Mouse (Mus musculus) kidney, postnatal 0 days (tissue): Measurements from ENCODE around the gene Gm20518. TPM values are rescaled to one million over a fixed set of nuclear protein-coding genes. Genes with fewer than 3 reads are reported as not detected.

Experiments used
- ATAC-seq: fragments of 200-750 bp; cut with Nextera tagmentation; replicated peaks from 2 replicates; pipeline ENCODE4 v1.8.0; 2017; ENCODE audit warnings: low read depth, moderate number of reproducible peaks, moderate TSS enrichment, moderate library complexity; ENCODE audit not compliant: low FRiP score
- DNase-seq: peaks from one replicate; pipeline ENCODE4 v3.0.0-alpha.2; 2016; ENCODE audit warnings: low spot score
- H3K27ac ChIP-seq: fragments of 300-500 bp; sonication (generic); 2 replicates; pipeline ENCODE4 v1.5.1; 2014; ENCODE audit warnings: mild to moderate bottlenecking
- H3K27me3 ChIP-seq: fragments of 300-500 bp; sonication (generic); 2 replicates; pipeline ENCODE4 v1.6.1; 2014; ENCODE audit warnings: low read length, mixed read lengths; ENCODE audit not compliant: insufficient read depth
- H3K36me3 ChIP-seq: fragments of 300-500 bp; sonication (generic); 2 replicates; pipeline ENCODE4 v1.6.1; 2014; ENCODE audit warnings: low read length, mixed read lengths; ENCODE audit not compliant: insufficient read depth
- H3K4me1 ChIP-seq: fragments of 300-500 bp; sonication (generic); replicated peaks from 2 replicates; pipeline ENCODE4 v1.6.1; 2014; ENCODE audit warnings: antibody characterized with exemption, low read length, mixed read lengths; ENCODE audit not compliant: insufficient read depth
- H3K4me2 ChIP-seq: fragments of 300-500 bp; sonication (generic); 2 replicates; pipeline ENCODE4 v1.6.1; 2014; ENCODE audit warnings: mild to moderate bottlenecking, low read length, moderate library complexity, mixed read lengths
- H3K4me3 ChIP-seq: fragments of 300-500 bp; sonication (generic); replicated peaks from 2 replicates; pipeline ENCODE4 v1.5.1; 2014; ENCODE audit warnings: low read depth, low read length
- H3K9ac ChIP-seq: fragments of 300-500 bp; sonication (generic); 2 replicates; pipeline ENCODE4 v1.6.1; 2014; ENCODE audit warnings: low read depth, low read length
- H3K9me3 ChIP-seq: fragments of 300-500 bp; sonication (generic); replicated peaks from 2 replicates; pipeline ENCODE4 v1.6.1; 2016; ENCODE audit warnings: low read length, inconsistent platforms, mixed read lengths
- CTCF ChIP-seq: IDR thresholded peaks from 2 replicates; pipeline ENCODE4 v1.5.1; 2016; ENCODE audit warnings: antibody characterized with exemption, low read depth, mild to moderate bottlenecking, moderate library complexity
- WGBS: fragments of 180-500 bp; shearing (Covaris S2); extraction: QIAGEN DNeasy Blood & Tissue Kit; methylation state at CpG from one replicate; pipeline ENCODE4 v1.1.7; 2014; 5-methylcytosine and 5-hydroxymethylcytosine counted together
- polyA plus RNA-seq: library from polyadenylated mRNA; unstranded; fragments of >200 nt; fragmentation: Nextera tagmentation; extraction: Ambion mirVana; gene quantifications from 2 replicates; pipeline ENCODE4 v1.2.1, GENCODE M21; 2015

The Gm20518 gene
- polyA plus RNA-seq: 2.8 and 3.4 TPM in 2 replicates

DNA sequence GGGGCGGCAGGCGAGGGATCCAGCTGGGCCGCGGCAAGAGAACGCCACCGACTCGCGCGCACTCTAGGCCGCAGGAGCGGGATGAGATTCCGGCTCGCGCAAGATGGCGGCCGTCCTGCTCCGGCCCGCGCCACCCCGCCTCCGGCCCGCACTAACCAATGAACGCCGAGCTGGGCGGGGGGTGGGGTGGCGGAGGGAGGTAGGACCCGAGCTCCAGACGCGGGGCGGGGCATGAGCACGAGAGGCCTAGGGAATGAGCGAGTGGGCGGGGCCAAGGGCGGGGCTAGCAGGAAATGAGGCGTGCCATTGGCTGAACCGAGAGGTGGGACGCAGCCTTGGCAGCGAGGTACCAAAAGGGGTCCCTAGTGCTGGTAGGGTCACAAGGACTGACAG lies at the start of gene Gm20518:
Gm20518 (minus strand) TSS at position 105 of the 393 bp plus-strand sequence.
- peak within 1 kb of the TSS; percentile 97 for H3K27ac ChIP-seq
- ATAC-seq (peak; percentile 97), DNase-seq (peak; percentile 99)
- H3K9ac ChIP-seq: peak within 1 kb of the TSS; percentile 93
- peak within 1 kb of the TSS; percentile 93 for H3K4me3 ChIP-seq
- H3K27me3 ChIP-seq: no peaks in the 10 kb centered on the region
- no peaks in the 10 kb centered on the region for H3K36me3 ChIP-seq
- H3K9me3 ChIP-seq: no peaks in the 10 kb centered on the region
- WGBS: under 1% methylated on average over 38 of the region's 38 CpGs
- peak within 1 kb of the TSS; percentile 83 for H3K4me2 ChIP-seq
- 0 out of 2 replicates have a peak, but pooled peaks cover 10% of the 10 kb centered on the region for H3K4me1 ChIP-seq
- no peak for TF ChIP-seq CTCF

DNA sequence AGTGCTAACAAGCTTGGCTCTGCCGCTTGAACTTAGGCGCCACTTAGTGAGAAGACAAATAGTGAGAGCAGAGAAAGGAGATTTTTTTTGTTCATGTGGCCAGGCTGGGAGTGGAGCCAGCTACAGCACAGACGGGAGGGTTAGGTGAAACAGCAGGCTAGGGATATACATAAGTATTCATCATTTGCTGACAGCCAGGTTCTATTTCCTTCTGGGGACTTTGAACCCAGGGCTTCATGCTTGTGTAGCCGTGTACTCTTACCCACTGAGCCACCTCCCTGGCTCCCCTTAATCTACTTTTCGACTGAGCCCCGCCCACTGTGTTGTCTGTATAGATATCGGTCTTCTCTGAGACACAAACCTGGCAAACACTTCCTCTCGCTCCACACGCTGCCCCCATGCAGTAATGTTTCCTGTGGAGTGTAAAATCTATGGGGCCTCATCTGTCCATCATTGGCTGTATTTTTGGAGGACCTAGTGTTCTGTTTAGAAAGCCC lies 47.8 kb upstream of the Gm20518 start:
- H3K4me2 ChIP-seq: no peak overlapping the region
- 57% methylated on average over 9 of the region's 9 CpGs for WGBS

DNA sequence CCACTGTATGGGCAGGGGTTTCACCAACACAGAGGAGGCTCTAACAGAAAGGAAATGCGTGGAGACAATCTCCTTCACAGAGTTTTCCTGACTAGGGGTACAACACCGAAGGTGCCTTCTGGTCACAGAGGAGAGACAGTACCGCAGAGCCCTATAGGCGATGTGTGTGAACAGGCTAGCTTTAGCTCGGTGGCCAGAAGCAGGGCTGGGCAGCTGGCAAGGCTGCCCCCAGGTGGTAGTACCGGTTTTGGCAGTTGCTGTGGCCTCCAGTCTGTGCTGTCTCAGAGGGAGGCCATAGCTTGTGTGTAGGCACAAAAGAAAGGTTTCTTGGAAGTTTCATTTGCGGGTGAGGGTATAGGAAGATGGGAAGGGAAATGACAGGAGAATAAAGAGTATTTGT lies 47.4 kb upstream of the Gm20518 start:
- TF ChIP-seq CTCF: peak; percentile 79
- ATAC-seq: peak; percentile 90

More for the DNA sequence above, 47.8 kb upstream of the Gm20518 start:
- ATAC-seq (peak; percentile 69), DNase-seq (no peak)
- Histone ChIP-seq H3K4me1 (no peaks in the 10 kb centered on the region), H3K4me3 (no peak overlapping the region), H3K9me3 (no peaks in the 10 kb centered on the region), H3K36me3 (no peaks in the 10 kb centered on the region), H3K27ac (no peak overlapping the region), H3K27me3 (no peaks in the 10 kb centered on the region), H3K9ac (no peak overlapping the region)
- no peak for TF ChIP-seq CTCF

DNA sequence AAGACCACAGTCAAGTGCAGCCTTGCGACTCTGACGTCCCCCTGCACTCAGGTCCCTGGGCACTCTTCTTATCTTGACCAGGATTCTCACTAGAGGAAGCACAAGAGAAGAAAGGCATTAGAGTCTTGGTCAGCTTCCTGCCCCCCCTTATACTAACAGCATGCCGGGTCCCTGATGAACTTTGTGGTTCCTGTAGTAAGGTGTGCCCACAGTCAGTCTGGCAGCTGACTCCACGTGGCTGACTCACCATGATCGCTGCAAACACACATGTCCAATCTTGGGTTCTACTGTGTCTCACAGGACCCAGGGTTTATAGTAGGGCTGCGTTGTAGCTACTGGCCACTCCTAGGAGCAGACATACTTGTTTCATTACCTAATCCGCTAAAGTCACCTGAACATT lies 46.7 kb upstream of the Gm20518 start:
- no peak overlapping the region for H3K27ac ChIP-seq
- no peak overlapping the region for H3K4me3 ChIP-seq
- no peaks in the 10 kb centered on the region for H3K9me3 ChIP-seq
- 81% methylated on average over 7 of the region's 7 CpGs for WGBS
- no peaks in the 10 kb centered on the region for H3K36me3 ChIP-seq
- TF ChIP-seq CTCF: no peak
- H3K9ac ChIP-seq: no peak overlapping the region
- H3K27me3 ChIP-seq: no peaks in the 10 kb centered on the region
- ATAC-seq: no peak
- DNase-seq: no peak
- H3K4me2 ChIP-seq: no peak overlapping the region
- no peaks in the 10 kb centered on the region for H3K4me1 ChIP-seq

More for the DNA sequence above, 47.4 kb upstream of the Gm20518 start:
- Histone ChIP-seq H3K9ac (no peak overlapping the region), H3K9me3 (no peaks in the 10 kb centered on the region), H3K27me3 (no peaks in the 10 kb centered on the region), H3K27ac (no peak overlapping the region), H3K4me1 (no peaks in the 10 kb centered on the region), H3K36me3 (no peaks in the 10 kb centered on the region), H3K4me2 (no peak overlapping the region), H3K4me3 (no peak overlapping the region)
- peak; percentile 74 for DNase-seq
- WGBS: 12% methylated on average over 7 of the region's 7 CpGs

DNA sequence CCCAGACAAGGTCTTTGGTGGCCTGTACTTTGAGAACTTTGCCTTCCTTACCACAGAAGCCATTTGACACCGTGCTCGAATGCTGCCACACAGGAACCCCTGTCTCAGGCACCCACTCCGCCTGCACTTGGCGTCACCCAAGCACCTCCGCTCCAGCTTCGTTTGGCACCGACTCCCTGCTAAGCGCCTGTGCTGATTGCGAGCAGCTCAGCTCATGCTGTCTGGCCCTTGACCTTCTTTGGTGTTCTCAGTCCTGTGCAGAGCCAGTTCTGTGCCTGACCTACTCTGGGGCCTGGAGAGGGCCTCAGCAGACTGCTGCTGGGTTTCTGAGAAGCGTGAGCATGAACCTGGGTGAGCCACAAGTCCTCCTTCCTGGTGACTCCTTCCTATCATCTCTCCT lies 45.3 kb upstream of the Gm20518 start:
- Histone ChIP-seq H3K36me3 (no peaks in the 10 kb centered on the region), H3K9ac (no peak overlapping the region), H3K4me3 (no peak overlapping the region), H3K27me3 (no peaks in the 10 kb centered on the region), H3K4me1 (no peaks in the 10 kb centered on the region), H3K9me3 (no peaks in the 10 kb centered on the region), H3K4me2 (no peak overlapping the region), H3K27ac (no peak overlapping the region)
- no peak for DNase-seq
- no peak for TF ChIP-seq CTCF
- ATAC-seq: no peak
- 82% methylated on average over 10 of the region's 10 CpGs for WGBS

DNA sequence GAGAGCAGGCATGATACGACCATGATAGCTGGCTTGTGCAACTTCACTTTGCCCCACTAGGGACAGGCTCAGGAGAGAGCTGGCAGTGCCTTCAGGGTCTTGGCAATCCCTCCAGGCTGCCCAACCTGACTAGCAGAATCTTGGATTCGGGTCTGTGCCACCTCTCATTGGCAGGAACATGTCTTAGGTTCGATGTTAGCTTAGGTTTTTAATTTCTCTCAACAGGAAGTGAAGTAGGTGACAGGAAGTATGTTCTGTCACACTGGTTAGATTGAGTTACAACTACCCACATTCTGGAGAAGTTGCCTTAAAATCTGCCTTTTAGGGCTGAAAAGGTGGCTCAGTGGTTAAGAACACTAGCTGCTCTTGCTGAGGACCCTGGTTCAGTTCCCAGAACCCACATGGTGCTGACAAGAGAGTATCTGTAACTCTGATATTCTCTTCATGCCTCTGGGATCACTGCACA lies 43.0 kb upstream of the Gm20518 start:
- H3K4me2 ChIP-seq: no peak overlapping the region
- 56% methylated on average over 3 of the region's 3 CpGs for WGBS
- no peaks in the 10 kb centered on the region for H3K9me3 ChIP-seq
- H3K4me1 ChIP-seq: no peaks in the 10 kb centered on the region
- no peak overlapping the region for H3K9ac ChIP-seq
- DNase-seq (no peak), ATAC-seq (no peak)
- TF ChIP-seq CTCF: no peak
- no peak overlapping the region for H3K4me3 ChIP-seq
- H3K27me3 ChIP-seq: no peaks in the 10 kb centered on the region
- H3K36me3 ChIP-seq: no peaks in the 10 kb centered on the region
- H3K27ac ChIP-seq: no peak overlapping the region
